In the genomic region with DNA sequence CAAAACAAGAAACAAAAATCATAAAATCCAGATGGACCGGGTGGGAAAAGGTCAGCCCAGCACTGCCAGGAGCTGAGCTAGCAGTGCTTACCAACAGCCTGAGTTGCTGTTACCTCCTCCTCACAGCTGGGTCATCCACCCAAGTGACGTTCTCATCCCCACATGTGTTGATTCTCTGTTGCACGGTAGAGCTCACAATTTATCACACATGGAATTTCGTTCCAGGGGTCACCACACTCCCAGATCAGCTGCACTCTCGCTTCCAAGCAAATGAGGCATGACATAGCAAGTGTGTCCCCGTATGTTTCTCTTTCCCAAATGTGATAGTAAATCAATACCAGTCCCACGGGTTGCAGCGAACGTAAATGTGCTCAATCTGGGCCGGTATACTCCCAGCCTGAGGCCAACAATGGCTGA, we compare ENCODE assay signal across 13 mouse cellular contexts.
DNase-seq lines count a peak whose midpoint lies in the region; ATAC-seq lines count a peak whose summit lies in the region.
"Had no signal": no experiment of that assay in that cellular context is flagged by ENCODE, and none has a peak within 500 bp of the region (broad histone marks: within the 10 kb centered on the region; RNA-seq: fewer than 3 reads in every experiment).

No protein-coding gene starts in this region.

- no peak overlapping the region for H3K9ac ChIP-seq in kidney, embryonic 16.5 days (replicated peaks; ENCODE audit: low read length)
- no peak overlapping the region for H3K9ac ChIP-seq in hindbrain, embryonic 13.5 days
- no peak overlapping the region for H3K9ac ChIP-seq in neural tube, embryonic 14.5 days (replicated peaks; ENCODE audit: low read depth, low read length)
- H3K9ac ChIP-seq: liver, postnatal 0 days had no signal

- H3K9me3 ChIP-seq in kidney, embryonic 16.5 days (ENCODE audit: low read length): no peaks in the 10 kb centered on the region
- no peaks in the 10 kb centered on the region for H3K9me3 ChIP-seq in hindbrain, embryonic 13.5 days
- no peaks in the 10 kb centered on the region for H3K9me3 ChIP-seq in neural tube, embryonic 14.5 days (ENCODE audit: control insufficient read depth, low read length)

- no peak for DNase-seq in kidney, postnatal 25 days
- peak; percentile 53 for DNase-seq in embryo, embryonic 11.5 days (ENCODE audit: low read depth, low spot score)
- DNase-seq in adrenal gland, postnatal 14 days: no peak
- no peak for DNase-seq in right cerebral cortex, postnatal 36 days (ENCODE audit: low spot score in 2 of 2)
- DNase-seq in thymus, postnatal 0 days (ENCODE audit: low spot score): no peak
- DNase-seq: liver, postnatal 0 days; right cerebral cortex, postnatal 25 days had no signal

- 11% methylated on average over 10 of the region's 10 CpGs for WGBS in kidney, embryonic 16.5 days
- 23% methylated on average over 10 of the region's 10 CpGs for WGBS in hindbrain, embryonic 13.5 days
- WGBS in neural tube, embryonic 14.5 days: 14% methylated on average over 10 of the region's 10 CpGs

- peaks cover 12% of the 10 kb centered on the region; the same call in 1 of the 2 replicates for H3K4me1 ChIP-seq in kidney, embryonic 16.5 days (ENCODE audit: insufficient read depth, low read length)
- H3K4me1 ChIP-seq in hindbrain, embryonic 13.5 days (replicated peaks): peaks cover 18% of the 10 kb centered on the region
- H3K4me1 ChIP-seq in neural tube, embryonic 14.5 days (ENCODE audit: control insufficient read depth, insufficient read depth, low read length): 0 out of 2 replicates have a peak, but pooled peaks cover 13% of the 10 kb centered on the region
- H3K4me1 ChIP-seq: megakaryocyte, embryonic 14.5 days had no signal

- no peaks in the 10 kb centered on the region for H3K27me3 ChIP-seq in kidney, embryonic 16.5 days (ENCODE audit: insufficient read depth, low read length)
- H3K27me3 ChIP-seq in hindbrain, embryonic 13.5 days: no peaks in the 10 kb centered on the region
- no peaks in the 10 kb centered on the region for H3K27me3 ChIP-seq in neural tube, embryonic 14.5 days (ENCODE audit: control insufficient read depth, insufficient read depth, low read length)
- H3K27me3 ChIP-seq: megakaryocyte, embryonic 14.5 days had no signal

- H3K36me3 ChIP-seq in kidney, embryonic 16.5 days (ENCODE audit: insufficient read depth, low read length): no peaks in the 10 kb centered on the region
- H3K36me3 ChIP-seq in hindbrain, embryonic 13.5 days: no peaks in the 10 kb centered on the region
- no peaks in the 10 kb centered on the region for H3K36me3 ChIP-seq in neural tube, embryonic 14.5 days (ENCODE audit: control insufficient read depth, insufficient read depth, low read length)

- no peak overlapping the region for H3K4me2 ChIP-seq in kidney, embryonic 16.5 days (replicated peaks; ENCODE audit: low read depth, low read length)
- no peak overlapping the region for H3K4me2 ChIP-seq in hindbrain, embryonic 13.5 days
- no peak overlapping the region for H3K4me2 ChIP-seq in neural tube, embryonic 14.5 days (ENCODE audit: low read depth, low read length)

- H3K4me3 ChIP-seq in kidney, embryonic 16.5 days (ENCODE audit: low read length): no peak overlapping the region
- H3K4me3 ChIP-seq in hindbrain, embryonic 13.5 days: no peak overlapping the region
- H3K4me3 ChIP-seq in neural tube, embryonic 14.5 days (ENCODE audit: low read depth, low read length): no peak overlapping the region
- H3K4me3 ChIP-seq: megakaryocyte, embryonic 14.5 days had no signal

- no peak overlapping the region for H3K27ac ChIP-seq in kidney, embryonic 16.5 days (ENCODE audit: low read length)
- peak overlapping the region; percentile 40 for H3K27ac ChIP-seq in hindbrain, embryonic 13.5 days
- H3K27ac ChIP-seq in neural tube, embryonic 14.5 days (ENCODE audit: low read depth, low read length): peak overlapping the region; percentile 28

- ATAC-seq in kidney, embryonic 16.5 days (ENCODE audit: low FRiP score, low TSS enrichment): peak; percentile 85
- peak; percentile 52; the same call in 1 of the 2 replicates for ATAC-seq in hindbrain, embryonic 13.5 days (ENCODE audit: low FRiP score)
- ATAC-seq in neural tube, embryonic 14.5 days (ENCODE audit: low read depth): peak; percentile 66; the same call in 1 of the 2 replicates
- ATAC-seq: CD4-positive, CD25-positive, alpha-beta regulatory T cell, adult 4 months; forebrain, embryonic 14.5 days; liver, postnatal 0 days had no signal
